Mouse (Mus musculus) thymus, postnatal 14 days (tissue): ENCODE data around the gene Atxn1.

ENCODE experiments used
- DNase-seq: peaks from one replicate; pipeline ENCODE4 v3.0.0; 2021

The Atxn1 gene

GRCm38 (mm10) chr13:45964853-45965593, at the start of gene Atxn1:
TSS of gene Atxn1 (minus strand) at chr13:45965008.
- peak; percentile 53 for DNase-seq

GRCm38 (mm10) chr13:46011232-46011631, 46.4 kb upstream of the Atxn1 start:
- DNase-seq = no peak

- DNase-seq = no peak
Observed at GRCm38 (mm10) chr13:46010075-46010474, 45.3 kb upstream of the Atxn1 start.

GRCm38 (mm10) chr13:46008831-46009666, 44.2 kb upstream of the Atxn1 start:
- no peak for DNase-seq

- peak; percentile 4 for DNase-seq
Observed at GRCm38 (mm10) chr13:46006211-46007102, 41.6 kb upstream of the Atxn1 start.

GRCm38 (mm10) chr13:46005656-46006055, 40.8 kb upstream of the Atxn1 start:
- no peak for DNase-seq

- DNase-seq = no peak
Observed at GRCm38 (mm10) chr13:46001356-46001755, 36.5 kb upstream of the Atxn1 start.

- no peak for DNase-seq
Observed at GRCm38 (mm10) chr13:45992953-45993352, 28.1 kb upstream of the Atxn1 start.

- no peak for DNase-seq
Observed at GRCm38 (mm10) chr13:45990486-45990885, 25.7 kb upstream of the Atxn1 start.

- no peak for DNase-seq
Observed at GRCm38 (mm10) chr13:45979246-45979645, 14.4 kb upstream of the Atxn1 start.

- DNase-seq = peak; percentile 64
Observed at GRCm38 (mm10) chr13:45976894-45977293, 12.1 kb upstream of the Atxn1 start.

GRCm38 (mm10) chr13:45974651-45975050, 9.8 kb upstream of the Atxn1 start:
- no peak for DNase-seq

- no peak for DNase-seq
Observed at GRCm38 (mm10) chr13:45973972-45974490, 9.2 kb upstream of the Atxn1 start.

GRCm38 (mm10) chr13:45970920-45971536, 6.2 kb upstream of the Atxn1 start:
- no peak for DNase-seq

GRCm38 (mm10) chr13:45968206-45968605, 3.4 kb upstream of the Atxn1 start:
- no peak for DNase-seq

GRCm38 (mm10) chr13:45967371-45967770, 2.6 kb upstream of the Atxn1 start:
- no peak for DNase-seq

- DNase-seq = peak; percentile 11
Observed at GRCm38 (mm10) chr13:45966586-45966985, 1.8 kb upstream of the Atxn1 start.

- DNase-seq = peak; percentile 25
Observed at GRCm38 (mm10) chr13:45965594-45966432, 1.0 kb upstream of the Atxn1 start.

GRCm38 (mm10) chr13:45964331-45964852, 416 bp downstream of the Atxn1 start:
- DNase-seq = peak; percentile 63

GRCm38 (mm10) chr13:45963497-45964330, 1.1 kb downstream of the Atxn1 start:
- peak; percentile 77 for DNase-seq
